Mouse (Mus musculus) retina, adult 2 months (tissue): Measurements from ENCODE around the gene Lima1.

Source experiments
- DNase-seq: peaks from one replicate; pipeline ENCODE4 v3.0.0-alpha.2; 2012; ENCODE audit warnings: low read depth, low spot score

Gene Lima1

GRCm38 (mm10) chr15:99867654-99868053, 7.6 kb downstream of the Lima1 start:
- DNase-seq: no peak

- no peak for DNase-seq
Observed at GRCm38 (mm10) chr15:99866450-99867221, 8.6 kb downstream of the Lima1 start.

- DNase-seq: no peak
Observed at GRCm38 (mm10) chr15:99865942-99866341, 9.3 kb downstream of the Lima1 start.

GRCm38 (mm10) chr15:99865494-99865941, 9.7 kb downstream of the Lima1 start:
- no peak for DNase-seq

GRCm38 (mm10) chr15:99865046-99865445, 10.2 kb downstream of the Lima1 start:
- no peak for DNase-seq

GRCm38 (mm10) chr15:99863786-99864185, 11.5 kb downstream of the Lima1 start:
- DNase-seq: no peak

- no peak for DNase-seq
Observed at GRCm38 (mm10) chr15:99863358-99863757, 11.9 kb downstream of the Lima1 start.

GRCm38 (mm10) chr15:99862473-99862872, 12.8 kb downstream of the Lima1 start:
- no peak for DNase-seq

- DNase-seq: no peak
Observed at GRCm38 (mm10) chr15:99861955-99862354, 13.3 kb downstream of the Lima1 start.

- DNase-seq: no peak
Observed at GRCm38 (mm10) chr15:99861536-99861935, 13.7 kb downstream of the Lima1 start.

- DNase-seq: no peak
Observed at GRCm38 (mm10) chr15:99859644-99860392, 15.4 kb downstream of the Lima1 start.

GRCm38 (mm10) chr15:99857479-99857878, 17.8 kb downstream of the Lima1 start:
- no peak for DNase-seq

GRCm38 (mm10) chr15:99855119-99855518, 20.1 kb downstream of the Lima1 start:
- no peak for DNase-seq

GRCm38 (mm10) chr15:99852606-99853237, 22.5 kb downstream of the Lima1 start:
- DNase-seq: no peak

- no peak for DNase-seq
Observed at GRCm38 (mm10) chr15:99850265-99850664, 25.0 kb downstream of the Lima1 start.

GRCm38 (mm10) chr15:99847937-99848336, 27.3 kb downstream of the Lima1 start:
- no peak for DNase-seq

GRCm38 (mm10) chr15:99847207-99847881, 27.9 kb downstream of the Lima1 start:
- no peak for DNase-seq

GRCm38 (mm10) chr15:99846633-99847032, 28.6 kb downstream of the Lima1 start:
- DNase-seq: no peak

- DNase-seq: no peak
Observed at GRCm38 (mm10) chr15:99843856-99844255, 31.4 kb downstream of the Lima1 start.

GRCm38 (mm10) chr15:99839910-99840309, 35.3 kb downstream of the Lima1 start:
- DNase-seq: no peak

- DNase-seq: no peak
Observed at GRCm38 (mm10) chr15:99839165-99839840, 36.0 kb downstream of the Lima1 start.
